Mouse (Mus musculus): ENCODE measurements around the gene Fut11.

- no peak for TF ChIP-seq POLR2A (IDR thresholded peaks at IDR 0.05; ENCODE audit: insufficient read depth, low read length)
- no peak for TF ChIP-seq CTCF (IDR thresholded peaks at IDR 0.05; ENCODE audit: low read depth, low read length)
- no peak for TF ChIP-seq EP300 (IDR thresholded peaks at IDR 0.05; ENCODE audit: insufficient read depth, low read depth, low read length)
These were observed 52.2 kb downstream of the Fut11 start for GRCm38 (mm10) chr14:20746935-20747334.

Measured in ES-Bruce4 (cell line).